Mouse (Mus musculus) gastrocnemius, postnatal 10 days (tissue): ENCODE measurements around the gene BC107364. TPM values are rescaled to one million over a fixed set of nuclear protein-coding genes. Genes with fewer than 3 reads are reported as not detected.
"Not testable (repeated sequence)": the region's sequence is repeated elsewhere in the genome, so short reads cannot be mapped to it uniquely, and the experiment has no call there.

Experiments used
- DNase-seq: peaks from one replicate; pipeline ENCODE4 v3.0.0; 2021; ENCODE audit warnings: mixed read lengths
- total RNA-seq, 2 experiments: library from RNA; stranded (reverse); gene quantifications; 2 replicates each; pipeline ENCODE4 v1.2.3; 2021

The BC107364 gene
- total RNA-seq, 2 experiments from 2014 or later = not detected

GRCm38 (mm10) chr3:96486064-96486827 is 34.1 kb upstream of the BC107364 start:
- DNase-seq = not testable (repeated sequence)

- no peak for DNase-seq
Observed at GRCm38 (mm10) chr3:96485361-96485760, 33.3 kb upstream of the BC107364 start.

GRCm38 (mm10) chr3:96484921-96485320 is 32.8 kb upstream of the BC107364 start:
- DNase-seq = no peak

GRCm38 (mm10) chr3:96483946-96484345 is 31.8 kb upstream of the BC107364 start:
- DNase-seq = no peak

- not testable (repeated sequence) for DNase-seq
Observed at GRCm38 (mm10) chr3:96483044-96483443, 30.9 kb upstream of the BC107364 start.

- no peak for DNase-seq
Observed at GRCm38 (mm10) chr3:96482451-96482850, 30.3 kb upstream of the BC107364 start.

- no peak for DNase-seq
Observed at GRCm38 (mm10) chr3:96481856-96482255, 29.8 kb upstream of the BC107364 start.

- no peak for DNase-seq
Observed at GRCm38 (mm10) chr3:96480684-96481270, 28.7 kb upstream of the BC107364 start.

GRCm38 (mm10) chr3:96479249-96479648 is 27.1 kb upstream of the BC107364 start:
- no peak for DNase-seq

- no peak for DNase-seq
Observed at GRCm38 (mm10) chr3:96477558-96477957, 25.5 kb upstream of the BC107364 start.

GRCm38 (mm10) chr3:96477084-96477483 is 25.0 kb upstream of the BC107364 start:
- DNase-seq = no peak

GRCm38 (mm10) chr3:96474909-96475655 is 23.0 kb upstream of the BC107364 start:
- DNase-seq = no peak

GRCm38 (mm10) chr3:96473556-96473955 is 21.4 kb upstream of the BC107364 start:
- DNase-seq = not testable (repeated sequence)

GRCm38 (mm10) chr3:96472066-96472465 is 20.0 kb upstream of the BC107364 start:
- no peak for DNase-seq

GRCm38 (mm10) chr3:96469626-96470025 is 17.5 kb upstream of the BC107364 start:
- no peak for DNase-seq

GRCm38 (mm10) chr3:96468335-96468734 is 16.2 kb upstream of the BC107364 start:
- DNase-seq = not testable (repeated sequence)

- DNase-seq = no peak
Observed at GRCm38 (mm10) chr3:96467641-96468040, 15.5 kb upstream of the BC107364 start.

GRCm38 (mm10) chr3:96463891-96464290 is 11.8 kb upstream of the BC107364 start:
- no peak for DNase-seq

GRCm38 (mm10) chr3:96460568-96460870 is 8.4 kb upstream of the BC107364 start:
- DNase-seq = not testable (repeated sequence)

GRCm38 (mm10) chr3:96459757-96460567 is 7.9 kb upstream of the BC107364 start:
- not testable (repeated sequence) for DNase-seq

GRCm38 (mm10) chr3:96458886-96459439 is 6.9 kb upstream of the BC107364 start:
- not testable (repeated sequence) for DNase-seq

- DNase-seq = not testable (repeated sequence)
Observed at GRCm38 (mm10) chr3:96458008-96458407, 5.9 kb upstream of the BC107364 start.
